Mouse (Mus musculus) hindbrain, postnatal 0 days (tissue): ENCODE measurements at regions not wholly inside any gene's neighbourhood (a gene's known extent, or its start where the extent isn't known, plus 50 kb on each side); places are given as distances from the start of the nearest gene placed in this dataset.

ENCODE experiments used
- ATAC-seq: fragments of 200-750 bp; cut with Nextera tagmentation; 2 replicates; pipeline ENCODE4 v1.8.0; 2017; ENCODE audit warnings: mild to moderate bottlenecking, moderate TSS enrichment, moderate library complexity
- DNase-seq: peaks from one replicate; pipeline ENCODE4 v3.0.0-alpha.2; 2015; ENCODE audit warnings: low spot score
- H3K27ac ChIP-seq: fragments of 300-500 bp; sonication (generic); 2 replicates; pipeline ENCODE4 v1.5.1; 2014; ENCODE audit warnings: mild to moderate bottlenecking
- H3K27me3 ChIP-seq: fragments of 300-500 bp; sonication (generic); 2 replicates; pipeline ENCODE4 v1.6.1; 2014; ENCODE audit warnings: low read length, mixed read lengths; ENCODE audit not compliant: insufficient read depth
- H3K36me3 ChIP-seq: fragments of 300-500 bp; sonication (generic); 2 replicates; pipeline ENCODE4 v1.6.1; 2014; ENCODE audit warnings: low read length, mixed read lengths; ENCODE audit not compliant: insufficient read depth
- H3K4me1 ChIP-seq: fragments of 300-500 bp; sonication (generic); 2 replicates; pipeline ENCODE4 v1.6.1; 2014; ENCODE audit warnings: antibody characterized with exemption, low read length, mixed read lengths; ENCODE audit not compliant: insufficient read depth
- H3K4me2 ChIP-seq: fragments of 300-500 bp; sonication (generic); 2 replicates; pipeline ENCODE4 v1.6.1; 2014; ENCODE audit warnings: low read depth, mild to moderate bottlenecking, low read length, moderate library complexity, mixed read lengths
- H3K4me3 ChIP-seq: fragments of 300-500 bp; sonication (generic); 2 replicates; pipeline ENCODE4 v1.5.1; 2014; ENCODE audit warnings: low read length
- H3K9ac ChIP-seq: fragments of 300-500 bp; sonication (generic); replicated peaks from 2 replicates; pipeline ENCODE4 v1.6.1; 2014; ENCODE audit warnings: mild to moderate bottlenecking, low read length, moderate library complexity, mixed read lengths
- H3K9me3 ChIP-seq: fragments of 300-500 bp; sonication (generic); 2 replicates; pipeline ENCODE4 v1.6.1; 2016; ENCODE audit warnings: low read length, mixed read lengths
- CTCF ChIP-seq: IDR thresholded peaks from 2 replicates; pipeline ENCODE4 v1.5.1; 2016; ENCODE audit warnings: antibody characterized with exemption, control low read depth, low read depth
- WGBS: fragments of 180-500 bp; shearing (Covaris S2); extraction: QIAGEN DNeasy Blood & Tissue Kit; methylation state at CpG from one replicate; pipeline ENCODE4 v1.1.7; 2014; 5-methylcytosine and 5-hydroxymethylcytosine counted together

DNA sequence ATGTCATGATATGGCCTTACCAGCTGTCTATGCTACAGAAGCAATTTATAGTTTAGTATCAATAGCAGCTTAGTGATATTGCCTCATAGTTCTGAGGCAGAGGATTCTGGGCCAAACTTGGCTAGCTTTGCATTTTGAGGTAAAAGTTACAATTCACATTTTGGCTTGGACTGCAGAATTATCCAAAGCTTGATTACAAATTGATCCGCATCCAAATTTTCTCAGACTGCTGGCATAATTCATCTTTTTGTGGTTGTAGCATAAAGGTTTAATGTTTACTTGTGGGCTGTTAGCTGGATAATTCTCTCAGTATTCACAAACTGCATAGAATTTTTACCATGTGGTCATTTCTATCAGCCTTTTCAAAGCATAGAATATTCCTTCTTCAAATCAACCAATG lies 589.9 kb upstream of the Pdcd1 start:
- no peak overlapping the region for H3K4me3 ChIP-seq
- H3K27ac ChIP-seq: no peak overlapping the region
- H3K9me3 ChIP-seq: no peaks in the 10 kb centered on the region
- H3K9ac ChIP-seq: no peak overlapping the region
- 88% methylated on average over 1 of the region's 1 CpGs for WGBS
- no peaks in the 10 kb centered on the region for H3K27me3 ChIP-seq
- no peak overlapping the region for H3K4me2 ChIP-seq
- ATAC-seq (no peak), DNase-seq (no peak)
- H3K4me1 ChIP-seq: no peaks in the 10 kb centered on the region
- H3K36me3 ChIP-seq: no peaks in the 10 kb centered on the region
- no peak for TF ChIP-seq CTCF

DNA sequence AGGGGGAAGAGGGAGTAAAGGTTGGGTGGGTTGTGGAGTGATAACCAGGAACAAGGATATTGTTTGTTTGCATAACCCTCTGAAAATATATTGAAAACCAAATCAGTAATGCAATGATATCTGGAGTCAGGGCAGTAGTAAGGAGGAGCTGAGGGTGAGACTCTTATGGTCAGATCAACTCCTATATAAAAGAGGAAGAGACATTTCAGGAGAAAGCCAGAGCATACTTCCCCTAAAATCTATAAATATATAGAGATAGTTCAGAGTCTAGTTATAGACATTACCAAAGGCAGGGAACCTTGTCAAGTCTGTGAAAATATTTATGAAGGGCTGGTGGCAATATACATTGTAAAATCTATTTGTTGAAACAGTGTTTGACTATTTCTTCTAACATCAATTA lies 605.9 kb upstream of the Pdcd1 start:
- no peak overlapping the region for H3K4me3 ChIP-seq
- no peaks in the 10 kb centered on the region for H3K9me3 ChIP-seq
- no peak for ATAC-seq
- H3K27me3 ChIP-seq: no peaks in the 10 kb centered on the region
- no peak overlapping the region for H3K9ac ChIP-seq
- no peak overlapping the region for H3K4me2 ChIP-seq
- DNase-seq: no peak
- no peak for TF ChIP-seq CTCF
- no peaks in the 10 kb centered on the region for H3K4me1 ChIP-seq
- no peaks in the 10 kb centered on the region for H3K36me3 ChIP-seq
- H3K27ac ChIP-seq: no peak overlapping the region

GRCm38 (mm10) chr1:94671641-94672040 lies 619.3 kb upstream of the Pdcd1 start:
- TF ChIP-seq CTCF: no peak
- H3K27me3 ChIP-seq: no peaks in the 10 kb centered on the region
- ATAC-seq (no peak), DNase-seq (no peak)
- no peak overlapping the region for H3K27ac ChIP-seq
- no peaks in the 10 kb centered on the region for H3K4me1 ChIP-seq
- H3K4me3 ChIP-seq: no peak overlapping the region
- WGBS: 64% methylated on average over 4 of the region's 4 CpGs
- H3K4me2 ChIP-seq: no peak overlapping the region
- H3K9me3 ChIP-seq: no peaks in the 10 kb centered on the region
- H3K9ac ChIP-seq: no peak overlapping the region
- no peaks in the 10 kb centered on the region for H3K36me3 ChIP-seq

DNA sequence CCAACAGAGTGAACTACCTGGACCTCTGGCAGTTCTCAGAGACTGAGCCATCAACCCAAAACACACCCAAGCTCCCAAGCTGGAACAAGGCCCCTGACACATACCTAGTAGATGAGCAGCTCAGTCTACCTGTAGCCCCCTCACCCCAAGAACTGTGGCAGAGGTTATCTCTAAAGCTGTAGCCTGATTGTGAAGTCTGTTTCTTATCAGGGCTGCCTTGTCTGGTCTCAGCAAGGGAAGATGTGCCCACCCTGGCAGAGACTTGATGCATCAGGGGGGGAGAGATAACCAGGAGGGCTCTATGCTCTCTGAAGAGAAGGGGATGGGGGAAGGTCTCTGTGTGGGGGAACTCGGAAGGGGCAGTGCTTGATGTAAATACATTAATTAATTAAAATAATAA lies 612.9 kb upstream of the Fam174a start:
- WGBS: 88% methylated on average over 1 of the region's 1 CpGs
- no peak overlapping the region for H3K27ac ChIP-seq
- no peaks in the 10 kb centered on the region for H3K36me3 ChIP-seq

DNA sequence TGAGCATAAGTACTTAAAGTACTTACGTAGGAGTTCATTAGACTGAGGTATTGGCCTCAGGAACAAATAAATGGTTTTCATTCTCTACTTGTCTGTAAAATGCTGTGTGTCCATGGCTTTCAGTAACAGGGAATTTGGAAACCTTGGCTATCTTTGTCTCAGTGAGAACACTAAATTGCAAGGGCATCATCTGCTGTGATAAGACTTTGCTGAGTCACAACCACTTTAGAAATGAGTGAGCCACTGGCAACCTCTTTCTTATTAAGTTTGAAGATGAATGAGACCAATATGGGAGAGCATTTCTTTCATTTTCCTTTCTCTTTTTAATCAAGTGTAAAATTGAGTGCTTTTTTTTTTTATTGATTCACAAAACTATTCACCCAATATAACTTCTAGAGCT lies 611.7 kb upstream of the Fam174a start:
- Histone ChIP-seq H3K36me3 (no peaks in the 10 kb centered on the region), H3K27ac (no peak overlapping the region), H3K9me3 (no peaks in the 10 kb centered on the region), H3K27me3 (no peaks in the 10 kb centered on the region), H3K9ac (no peak overlapping the region), H3K4me2 (no peak overlapping the region), H3K4me3 (no peak overlapping the region), H3K4me1 (no peaks in the 10 kb centered on the region)
- TF ChIP-seq CTCF: no peak
- ATAC-seq (no peak), DNase-seq (no peak)
- WGBS: 89% methylated on average over 1 of the region's 1 CpGs

More for the DNA sequence above, 612.9 kb upstream of the Fam174a start:
- DNase-seq (no peak), ATAC-seq (no peak)
- H3K4me2 ChIP-seq: no peak overlapping the region
- TF ChIP-seq CTCF: no peak
- no peaks in the 10 kb centered on the region for H3K4me1 ChIP-seq
- H3K9me3 ChIP-seq: no peaks in the 10 kb centered on the region
- no peak overlapping the region for H3K9ac ChIP-seq
- no peak overlapping the region for H3K4me3 ChIP-seq
- no peaks in the 10 kb centered on the region for H3K27me3 ChIP-seq

DNA sequence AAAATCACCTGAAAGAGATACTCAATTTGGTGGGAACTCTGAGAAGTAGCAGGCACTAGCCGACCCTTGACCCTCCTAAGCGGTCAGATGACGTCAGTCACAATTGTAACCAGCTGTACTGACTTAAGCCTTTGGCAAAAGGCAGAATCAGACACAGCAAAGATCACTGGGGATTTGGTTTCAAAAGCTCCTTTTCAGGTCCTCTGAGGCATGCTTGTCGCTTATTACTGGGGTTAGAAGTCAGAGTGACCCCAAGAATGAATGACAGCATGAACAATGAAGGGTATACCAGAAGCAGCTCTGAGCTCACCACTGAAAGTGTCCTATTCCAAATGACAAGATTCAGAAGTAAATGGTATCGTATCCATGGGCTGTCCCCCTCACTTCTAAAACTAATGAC lies 600.6 kb upstream of the Fam174a start:
- Histone ChIP-seq H3K9ac (no peak overlapping the region), H3K36me3 (no peaks in the 10 kb centered on the region), H3K27ac (no peak overlapping the region), H3K9me3 (no peaks in the 10 kb centered on the region), H3K4me3 (no peak overlapping the region), H3K4me2 (no peak overlapping the region), H3K27me3 (no peaks in the 10 kb centered on the region), H3K4me1 (no peaks in the 10 kb centered on the region)
- 16% methylated on average over 5 of the region's 5 CpGs for WGBS
- ATAC-seq: no peak
- no peak for TF ChIP-seq CTCF
- no peak for DNase-seq

DNA sequence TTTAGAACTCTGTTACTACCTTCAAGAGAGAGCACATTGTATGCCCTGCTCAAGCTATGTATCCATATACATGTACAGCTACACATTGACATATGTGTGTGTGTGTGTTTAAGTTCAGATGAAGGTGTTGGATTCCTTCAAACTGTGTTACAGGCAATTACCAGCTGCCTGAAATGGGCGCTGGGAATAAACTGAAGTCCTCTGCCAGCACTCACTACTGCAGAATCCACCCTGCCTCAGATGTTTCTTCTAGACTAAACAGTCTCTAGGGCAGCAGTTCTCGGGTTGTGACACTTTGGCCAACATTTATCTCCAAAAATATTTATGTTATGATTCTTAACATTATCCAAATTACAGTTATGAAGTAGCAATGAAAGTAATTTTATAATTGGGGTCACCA lies 595.7 kb upstream of the Fam174a start:
- no peak overlapping the region for H3K4me3 ChIP-seq
- no peak overlapping the region for H3K27ac ChIP-seq
- H3K4me1 ChIP-seq: no peaks in the 10 kb centered on the region
- TF ChIP-seq CTCF: no peak
- DNase-seq: no peak
- H3K27me3 ChIP-seq: no peaks in the 10 kb centered on the region
- no peak for ATAC-seq
- H3K9ac ChIP-seq: no peak overlapping the region
- 85% methylated on average over 2 of the region's 2 CpGs for WGBS
- no peak overlapping the region for H3K4me2 ChIP-seq
- H3K9me3 ChIP-seq: no peaks in the 10 kb centered on the region
- H3K36me3 ChIP-seq: no peaks in the 10 kb centered on the region
